8 mouse cellular contexts compared by ENCODE assay signal in the genomic region with DNA sequence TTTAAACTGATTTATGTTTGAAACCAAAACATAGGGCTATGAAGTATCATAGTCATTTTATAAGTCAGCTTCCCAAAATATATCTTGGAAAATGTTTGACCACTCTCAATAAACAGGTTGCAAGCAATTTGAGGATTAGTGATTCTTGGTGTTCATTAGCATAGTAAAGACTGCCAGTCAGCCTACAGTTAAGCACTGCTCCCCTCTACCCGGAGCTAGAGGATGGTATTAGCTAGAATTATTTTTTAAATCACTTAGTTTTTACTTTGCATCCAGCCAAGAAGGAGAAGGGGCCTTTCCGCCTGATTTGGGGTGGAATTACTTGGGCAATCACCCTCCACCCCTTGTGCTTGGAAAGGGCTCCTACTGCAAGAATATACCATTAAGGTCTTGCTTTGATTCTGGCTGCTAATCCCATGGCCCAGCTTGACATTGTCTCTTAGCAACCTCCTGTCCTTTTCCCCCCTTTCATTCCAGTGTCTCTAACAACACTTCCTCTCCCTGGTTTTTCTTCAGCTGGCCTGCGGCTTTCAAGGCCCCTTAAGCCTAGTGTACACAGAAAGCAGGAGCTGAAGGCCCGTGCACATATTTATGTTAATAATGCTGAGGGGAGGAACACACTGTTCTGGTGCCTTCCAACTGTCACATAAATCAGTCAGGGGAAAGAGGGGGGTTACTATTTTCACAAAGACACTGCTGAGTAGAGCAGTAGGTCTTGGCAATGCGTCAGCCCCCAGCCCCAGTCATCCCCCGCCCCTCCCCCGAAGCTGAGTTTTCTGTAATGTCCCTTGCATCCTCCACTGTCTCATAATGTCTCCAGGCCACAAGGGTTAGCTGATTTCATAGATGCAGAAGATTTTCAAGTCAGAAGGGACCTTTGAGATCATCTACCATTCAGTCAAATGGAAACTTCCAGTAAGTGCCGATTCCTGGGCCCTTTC.
DNase-seq lines count a peak whose midpoint lies in the region; ATAC-seq and TF ChIP-seq lines count a peak whose summit lies in the region.

No protein-coding gene starts in this region.

- H3K36me3 ChIP-seq in embryonic facial prominence, embryonic 12.5 days: no peaks in the 10 kb centered on the region
- H3K36me3 ChIP-seq in kidney, embryonic 15.5 days: no peaks in the 10 kb centered on the region
- no peaks in the 10 kb centered on the region for H3K36me3 ChIP-seq in midbrain, embryonic 15.5 days (replicated peaks)

- no peak for TF ChIP-seq CTCF in cerebellum, adult 2 months (IDR thresholded peaks at IDR 0.05; ENCODE audit: borderline replicate concordance, insufficient read depth, low read depth, low read length)

- no peak overlapping the region for H3K4me2 ChIP-seq in embryonic facial prominence, embryonic 12.5 days (replicated peaks)
- H3K4me2 ChIP-seq in kidney, embryonic 15.5 days: no peak overlapping the region
- no peak overlapping the region for H3K4me2 ChIP-seq in midbrain, embryonic 15.5 days

- peaks cover 8% of the 10 kb centered on the region; the same call in 1 of the 2 replicates for H3K4me1 ChIP-seq in embryonic facial prominence, embryonic 12.5 days
- peaks cover 17% of the 10 kb centered on the region for H3K4me1 ChIP-seq in kidney, embryonic 15.5 days
- H3K4me1 ChIP-seq in midbrain, embryonic 15.5 days: peaks cover 9% of the 10 kb centered on the region
- no peaks in the 10 kb centered on the region for H3K4me1 ChIP-seq in cerebellum, adult 2 months (ENCODE audit: control insufficient read depth, insufficient read depth, low read length)

- H3K9me3 ChIP-seq in embryonic facial prominence, embryonic 12.5 days: no peaks in the 10 kb centered on the region
- no peaks in the 10 kb centered on the region for H3K9me3 ChIP-seq in kidney, embryonic 15.5 days (replicated peaks)
- H3K9me3 ChIP-seq in midbrain, embryonic 15.5 days: no peaks in the 10 kb centered on the region

- no peak for TF ChIP-seq POLR2A in cerebellum, adult 2 months (IDR thresholded peaks at IDR 0.05; ENCODE audit: borderline replicate concordance, insufficient read depth, low read length)

- H3K4me3 ChIP-seq in embryonic facial prominence, embryonic 12.5 days: no peak overlapping the region
- H3K4me3 ChIP-seq in kidney, embryonic 15.5 days (replicated peaks): no peak overlapping the region
- H3K4me3 ChIP-seq in midbrain, embryonic 15.5 days: no peak overlapping the region
- no peak overlapping the region for H3K4me3 ChIP-seq in cerebellum, adult 2 months (replicated peaks; ENCODE audit: insufficient read depth, low read depth, low read length)

- intact Hi-C loops in left cerebral cortex, postnatal 36 days (cut with DNase I): no loop called here
- intact Hi-C loops in left cerebral cortex, postnatal 25 days (cut with DNase I): no loop called here

- 39% methylated on average over 8 of the region's 8 CpGs for WGBS in embryonic facial prominence, embryonic 12.5 days
- WGBS in kidney, embryonic 15.5 days: 31% methylated on average over 8 of the region's 8 CpGs
- 15% methylated on average over 8 of the region's 8 CpGs for WGBS in midbrain, embryonic 15.5 days
- WGBS in cerebellum, adult 2 months: 28% methylated on average over 8 of the region's 8 CpGs

- H3K27ac ChIP-seq in embryonic facial prominence, embryonic 12.5 days: peak overlapping the region; percentile 17; the same call in 1 of the 2 replicates
- peak overlapping the region; percentile 78 for H3K27ac ChIP-seq in kidney, embryonic 15.5 days
- H3K27ac ChIP-seq in midbrain, embryonic 15.5 days: peak overlapping the region; percentile 65
- H3K27ac ChIP-seq in cerebellum, adult 2 months (ENCODE audit: insufficient read depth, low read length): no peak overlapping the region

- no peaks in the 10 kb centered on the region for H3K27me3 ChIP-seq in embryonic facial prominence, embryonic 12.5 days
- no peaks in the 10 kb centered on the region for H3K27me3 ChIP-seq in kidney, embryonic 15.5 days
- no peaks in the 10 kb centered on the region for H3K27me3 ChIP-seq in midbrain, embryonic 15.5 days (replicated peaks)
- H3K27me3 ChIP-seq in cerebellum, adult 2 months (ENCODE audit: control insufficient read depth, insufficient read depth, low read length): no peaks in the 10 kb centered on the region

- ATAC-seq in embryonic facial prominence, embryonic 12.5 days (ENCODE audit: insufficient number of reproducible peaks, insufficient read depth, low FRiP score, low TSS enrichment): peak; percentile 41; the same call in 1 of the 2 replicates
- ATAC-seq in kidney, embryonic 15.5 days (replicated peaks; ENCODE audit: low FRiP score): peak; percentile 86
- ATAC-seq in midbrain, embryonic 15.5 days (replicated peaks): peak; percentile 90

- peak; percentile 65 to 68 for DNase-seq in adrenal gland, adult (ENCODE audit: inconsistent age in 2 of 2, low spot score in 1 of 2)
- no peak for DNase-seq in adrenal gland, postnatal 4 days (ENCODE audit: low spot score in 2 of 2)
- no peak for DNase-seq in left cerebral cortex, postnatal 36 days (ENCODE audit: low spot score in 2 of 2)
- no peak for DNase-seq in left cerebral cortex, postnatal 25 days (ENCODE audit: low spot score in 2 of 2)
- DNase-seq in cerebellum, adult 2 months: no peak

- no peak overlapping the region for H3K9ac ChIP-seq in embryonic facial prominence, embryonic 12.5 days
- no peak overlapping the region for H3K9ac ChIP-seq in kidney, embryonic 15.5 days
- H3K9ac ChIP-seq in midbrain, embryonic 15.5 days: no peak overlapping the region

Comparison
In these comparisons a context has a peak if more than half of its experiments do, and no peak if none do; other contexts are left out.
1. DNase-seq: peak in adrenal gland, adult (2 of 2); none in adrenal gland, postnatal 4 days (0 of 2), left cerebral cortex, postnatal 36 days (0 of 2), left cerebral cortex, postnatal 25 days (0 of 2) and cerebellum, adult 2 months (0 of 2).
2. Peak in every context shown above with its lines, with median percentiles within 50 percentile points of each other: ATAC-seq.